Mouse (Mus musculus) megakaryocyte-erythroid progenitor cell, adult 5-6 weeks (primary cell): Measurements from ENCODE around the gene Smc3. TPM values are rescaled to one million over a fixed set of nuclear protein-coding genes. Genes with fewer than 3 reads are reported as not detected.

Experiments used
- ATAC-seq: replicated peaks from 2 replicates; pipeline ENCODE4 v1.8.0; 2016; ENCODE audit warnings: mild to moderate bottlenecking, inconsistent platforms; ENCODE audit not compliant: severe bottlenecking, poor library complexity, low FRiP score, low TSS enrichment
- total RNA-seq, 2 experiments: library from RNA; stranded (forward) in 1 of 2; stranded (reverse) in 1 of 2; fragments of 200-1000, 215-1000 nt in 1 of 2; fragments of >200 nt in 1 of 2; fragmentation: Nextera tagmentation in 1 of 2; gene quantifications; 2 replicates each; pipeline ENCODE4 v1.2.3; 2014 to 2017

Smc3 gene
- 103 and 105 TPM in 2 replicates for total RNA-seq (2014; fragmentation: Nextera tagmentation)
- 209 and 214 TPM in 2 replicates for total RNA-seq (2017)

GRCm38 (mm10) chr19:53599757-53600539, at the start of gene Smc3:
TSS of gene Smc3 (plus strand) at chr19:53600398.
- peak; percentile 98 for ATAC-seq

GRCm38 (mm10) chr19:53550972-53551371, 49.2 kb upstream of the Smc3 start:
- ATAC-seq: no peak

- no peak for ATAC-seq
Measured at GRCm38 (mm10) chr19:53552216-53552786, 47.9 kb upstream of the Smc3 start.

- no peak for ATAC-seq
Measured at GRCm38 (mm10) chr19:53552795-53553194, 47.4 kb upstream of the Smc3 start.

- no peak for ATAC-seq
Measured at GRCm38 (mm10) chr19:53554402-53554801, 45.8 kb upstream of the Smc3 start.

DNA sequence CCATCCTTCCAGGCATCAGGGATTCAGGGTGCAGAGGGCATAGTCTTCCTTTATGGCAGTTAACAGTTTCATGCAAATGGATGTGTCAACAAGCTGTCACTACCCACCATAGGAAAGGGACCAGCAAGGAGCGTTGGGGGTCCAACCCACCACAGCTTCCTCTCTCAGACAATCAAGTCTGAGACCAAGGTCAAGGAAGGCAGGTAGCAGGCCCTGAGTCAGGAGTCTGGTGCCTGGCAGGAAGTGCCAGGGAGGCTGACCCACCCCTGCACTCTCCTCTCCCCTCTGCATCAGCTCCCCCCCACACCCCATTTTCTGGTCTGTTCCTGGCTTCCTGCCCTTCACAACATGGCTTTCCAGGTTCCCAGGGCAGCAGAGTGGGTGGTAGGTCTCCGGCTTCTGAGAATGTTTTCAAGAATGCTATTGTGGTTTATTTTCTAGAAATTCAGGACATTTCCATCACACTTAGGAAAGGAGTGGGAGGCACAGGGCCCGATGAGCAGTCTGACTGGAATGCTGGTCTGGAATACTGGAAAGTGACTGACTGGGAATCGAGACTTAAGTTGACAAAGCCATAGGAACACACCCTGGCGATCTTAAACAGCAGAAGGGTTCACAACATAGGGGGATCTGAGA, 45.1 kb upstream of the Smc3 start:
- ATAC-seq: no peak

DNA sequence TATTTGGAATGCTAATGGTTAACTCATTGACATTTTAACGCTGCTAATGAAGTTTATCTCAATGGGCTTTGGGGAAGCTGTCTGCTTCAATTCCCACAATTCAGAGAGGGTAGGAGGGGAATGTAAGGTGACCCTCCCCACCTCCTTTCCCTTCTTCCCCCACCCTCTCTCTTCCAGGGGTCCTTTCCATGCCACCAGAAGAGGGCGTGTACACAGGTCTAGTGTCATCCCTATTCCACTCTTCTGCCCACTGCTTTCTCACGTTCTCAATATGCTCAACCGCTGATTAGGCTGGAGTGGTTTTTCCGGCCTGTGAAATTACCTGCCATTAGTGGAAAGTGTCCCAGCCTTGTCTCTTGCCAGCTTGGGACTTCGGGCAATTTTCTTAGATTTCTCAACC, 43.4 kb upstream of the Smc3 start:
- no peak for ATAC-seq

DNA sequence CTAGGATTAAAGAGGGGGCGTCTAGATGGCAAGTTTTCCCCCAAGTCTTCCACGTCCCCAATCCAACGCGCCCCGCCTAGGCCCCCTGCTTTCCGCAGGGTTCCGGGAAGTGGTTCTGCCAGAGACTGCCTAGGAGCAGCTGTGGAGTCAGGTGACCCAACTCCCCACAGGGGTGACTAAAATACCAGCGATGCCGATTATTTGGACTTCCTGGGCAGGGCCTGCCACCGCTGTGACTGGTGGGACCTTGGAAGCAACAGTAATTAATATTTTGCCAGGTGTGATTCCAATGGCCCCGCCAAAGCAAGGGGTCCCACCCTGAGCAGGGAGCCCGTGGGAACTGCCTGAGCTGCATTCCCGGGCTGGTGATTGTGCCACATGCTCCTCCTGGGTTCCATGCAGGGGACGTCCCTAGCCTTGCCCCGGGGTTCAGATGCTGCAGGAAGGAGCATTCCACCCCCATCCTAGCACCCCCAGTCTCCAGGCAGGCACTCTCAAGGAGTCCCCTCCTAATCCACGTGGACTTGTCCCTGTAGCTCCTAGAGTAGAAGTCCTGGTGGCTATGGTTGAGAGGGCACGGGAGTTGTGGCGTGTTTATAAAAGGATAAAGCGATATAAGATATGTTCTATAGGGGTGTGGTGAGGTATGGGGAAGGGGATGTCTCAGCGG, 42.8 kb upstream of the Smc3 start:
- ATAC-seq: no peak

- no peak for ATAC-seq
Measured at GRCm38 (mm10) chr19:53560436-53560835, 39.8 kb upstream of the Smc3 start.

- no peak for ATAC-seq
Measured at GRCm38 (mm10) chr19:53564174-53564573, 36.0 kb upstream of the Smc3 start.

- ATAC-seq: no peak
Measured at GRCm38 (mm10) chr19:53565565-53566277, 34.5 kb upstream of the Smc3 start.

DNA sequence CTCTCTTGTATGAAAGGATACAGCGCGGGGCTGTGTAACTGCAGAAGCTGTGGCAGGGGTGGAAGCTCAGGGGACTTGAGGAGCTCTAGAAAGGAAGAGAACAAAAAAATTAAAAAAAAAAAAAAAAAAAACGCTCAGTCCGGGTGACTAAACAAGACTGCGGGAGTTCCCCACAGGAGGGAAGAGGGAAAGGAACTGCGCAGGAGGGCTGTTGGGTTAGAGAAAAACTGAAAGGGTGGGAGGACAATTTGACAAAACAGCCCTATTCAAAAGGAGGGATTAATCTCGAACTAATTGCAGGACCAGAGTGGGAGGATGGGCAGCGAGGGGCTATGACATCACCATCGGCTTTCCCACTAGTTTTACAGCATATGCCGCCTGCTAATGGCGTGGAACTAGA, 32.3 kb upstream of the Smc3 start:
- ATAC-seq: no peak

GRCm38 (mm10) chr19:53568553-53568952, 31.6 kb upstream of the Smc3 start:
- ATAC-seq: no peak

DNA sequence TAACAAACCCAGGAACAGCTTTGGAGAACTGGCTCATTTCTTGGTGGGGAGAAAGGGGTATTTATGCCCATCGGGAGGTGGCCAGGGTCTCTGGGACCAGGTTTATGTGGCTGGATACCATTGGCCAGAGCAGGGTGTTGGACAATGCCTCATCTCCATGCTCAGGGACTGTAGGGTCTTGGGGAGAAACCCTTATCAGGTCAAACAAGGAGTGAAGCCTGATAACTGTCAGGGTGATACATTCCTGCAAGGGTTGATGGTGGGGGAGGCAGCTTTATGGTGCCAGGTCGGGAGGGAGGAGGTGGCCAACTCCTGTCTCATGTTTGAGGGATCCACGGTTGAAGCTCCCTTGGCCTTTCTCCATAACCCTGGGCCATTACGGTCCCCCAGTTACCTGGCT, 29.1 kb upstream of the Smc3 start:
- ATAC-seq: 0 out of 2 replicates have a peak, but pooled peaks have one; percentile 12

GRCm38 (mm10) chr19:53571501-53572428, 28.4 kb upstream of the Smc3 start:
- ATAC-seq: peak; percentile 47

DNA sequence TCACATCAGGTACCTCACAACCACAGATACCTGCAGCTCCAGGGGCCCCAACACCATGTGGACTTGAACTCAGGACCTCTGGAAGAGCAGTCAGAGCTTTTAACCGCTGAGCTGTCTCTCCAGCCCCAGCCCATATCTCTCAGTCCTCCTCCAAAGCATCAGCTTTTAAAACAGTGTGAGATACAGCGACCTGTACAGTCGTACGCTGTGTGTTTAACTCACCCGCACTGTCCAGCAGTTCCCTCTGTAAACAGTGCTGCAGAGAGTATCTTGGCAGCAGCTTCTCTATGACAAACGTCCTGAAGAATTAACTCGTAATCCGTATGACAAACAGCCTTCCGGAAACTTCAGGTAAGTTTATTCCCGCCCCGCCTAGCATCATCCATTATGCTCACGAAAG, 27.6 kb upstream of the Smc3 start:
- no peak for ATAC-seq

DNA sequence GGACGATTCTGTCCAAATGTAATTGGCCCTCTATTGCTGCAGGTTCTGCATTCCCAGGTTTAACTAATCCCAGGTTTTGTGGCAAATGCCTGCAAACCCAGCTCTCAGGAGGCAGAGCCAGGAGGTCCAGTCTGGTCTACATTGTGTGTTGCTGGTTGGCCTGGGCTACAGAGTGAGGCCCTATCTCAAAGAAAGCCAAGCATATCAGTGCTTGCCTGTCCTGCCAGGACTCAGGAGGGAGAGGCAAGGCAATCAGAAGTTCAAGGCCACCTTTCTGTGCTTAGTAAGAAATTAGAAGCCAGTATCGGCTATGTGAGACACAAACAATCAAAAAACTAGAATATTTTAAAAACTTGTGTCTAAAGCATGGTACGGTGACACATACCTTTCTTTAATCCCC, 27.0 kb upstream of the Smc3 start:
- ATAC-seq: no peak

DNA sequence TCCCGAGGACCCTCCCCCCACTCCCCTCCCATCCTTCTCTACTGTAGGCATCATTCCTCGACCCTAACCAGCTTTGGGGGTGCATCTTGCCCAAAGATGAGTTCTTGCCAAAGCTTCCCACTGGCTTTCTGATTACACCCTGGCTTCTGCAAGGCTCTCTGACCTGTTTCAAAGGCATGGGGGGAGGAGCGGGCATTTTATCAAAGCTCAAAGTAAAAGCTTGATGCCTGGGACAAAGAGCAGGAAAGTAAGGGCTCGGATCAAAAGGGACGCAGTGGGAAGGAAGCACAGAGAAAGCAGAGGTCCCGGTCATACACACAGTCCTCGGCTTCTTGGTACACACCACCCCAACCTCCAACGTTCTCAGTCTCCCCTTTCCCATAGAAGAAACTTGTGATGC, 26.1 kb upstream of the Smc3 start:
- no peak for ATAC-seq

GRCm38 (mm10) chr19:53574546-53574945, 25.7 kb upstream of the Smc3 start:
- ATAC-seq: no peak
